27 mouse cellular contexts compared by ENCODE assay signal in genomic region chr7:19413525-19413924, GRCm38 (mm10). TPM values are rescaled to one million over a fixed set of nuclear protein-coding genes. Genes with fewer than 3 reads are reported as not detected.
DNase-seq lines count a peak whose midpoint lies in the region; ATAC-seq and TF ChIP-seq lines count a peak whose summit lies in the region.
"Had no signal": no experiment of that assay in that cellular context is flagged by ENCODE, and none has a peak within 500 bp of the region (broad histone marks: within the 10 kb centered on the region; RNA-seq: fewer than 3 reads in every experiment).

No protein-coding gene starts in this region.

- WGBS in heart, postnatal 0 days: 41% methylated on average over 3 of the region's 3 CpGs
- 79% methylated on average over 3 of the region's 3 CpGs for WGBS in heart, embryonic 10.5 days

- no peaks in the 10 kb centered on the region for H3K9me3 ChIP-seq in heart, postnatal 0 days (replicated peaks; ENCODE audit: control insufficient read depth, low read length)
- no peaks in the 10 kb centered on the region; the same call in 1 of the 2 replicates for H3K9me3 ChIP-seq in heart, embryonic 10.5 days
- H3K9me3 ChIP-seq: forebrain, embryonic 15.5 days; heart, embryonic 12.5 days; hindbrain, embryonic 12.5 days; hindbrain, embryonic 15.5 days had no signal

- H3K27me3 ChIP-seq in heart, postnatal 0 days (ENCODE audit: control insufficient read depth, insufficient read depth, low read length): no peaks in the 10 kb centered on the region
- peaks cover 36% of the 10 kb centered on the region for H3K27me3 ChIP-seq in heart, embryonic 10.5 days (ENCODE audit: insufficient read depth, poor library complexity, severe bottlenecking)

- H3K4me3 ChIP-seq in heart, postnatal 0 days (ENCODE audit: low read depth, low read length): no peak overlapping the region
- no peak overlapping the region for H3K4me3 ChIP-seq in heart, embryonic 10.5 days
- H3K4me3 ChIP-seq: embryonic facial prominence, embryonic 10.5 days; embryonic facial prominence, embryonic 13.5 days; erythroblast, embryonic 14.5 days; forebrain, embryonic 12.5 days; forebrain, embryonic 15.5 days; heart, embryonic 12.5 days; hindbrain, embryonic 12.5 days; hindbrain, embryonic 15.5 days had no signal

- peak; percentile 20 to 37 for DNase-seq in heart, adult 18-20 months
- no peak for DNase-seq in heart, adult 11 months
- no peak for DNase-seq in heart, postnatal 0 days (ENCODE audit: low spot score)
- DNase-seq in heart, embryonic 10.5 days (ENCODE audit: low spot score): no peak
- DNase-seq in ZHBTc4 (ENCODE audit: low read depth, low spot score) (peak; percentile 41), adipocyte (ENCODE audit: low spot score) (no peak)
- DNase-seq: adrenal gland, adult 2 months; adrenal gland, postnatal 14 days; cerebellum, adult 11 months; cerebellum, adult 8-10 months; cerebellum, postnatal 10 days; cerebellum, postnatal 36 days; embryo, embryonic 11 days; gastrocnemius, postnatal 25 days; kidney, adult 2 months had no signal

- peak overlapping the region; percentile 10; the same call in 1 of the 2 replicates for H3K4me2 ChIP-seq in heart, postnatal 0 days (ENCODE audit: low read depth, low read length)
- H3K4me2 ChIP-seq: embryonic facial prominence, embryonic 13.5 days; forebrain, embryonic 12.5 days; forebrain, embryonic 15.5 days; heart, embryonic 12.5 days; hindbrain, embryonic 12.5 days; hindbrain, embryonic 15.5 days had no signal

- no peak for ATAC-seq in heart, postnatal 0 days (ENCODE audit: insufficient read depth, low read depth)
- ATAC-seq: CD4-positive, CD25-positive, alpha-beta regulatory T cell, adult 4 months; forebrain, embryonic 15.5 days; intestine, postnatal 0 days had no signal

- no peak for TF ChIP-seq EP300 in heart, postnatal 0 days (IDR thresholded peaks at IDR 0.05; ENCODE audit: low read depth)

- no peak for TF ChIP-seq CTCF in heart, postnatal 0 days (IDR thresholded peaks at IDR 0.05; ENCODE audit: low read depth)

- H3K9ac ChIP-seq in heart, postnatal 0 days (replicated peaks; ENCODE audit: low read depth, low read length): no peak overlapping the region
- H3K9ac ChIP-seq: embryonic facial prominence, embryonic 13.5 days; forebrain, embryonic 12.5 days; forebrain, embryonic 15.5 days; heart, embryonic 12.5 days; hindbrain, embryonic 12.5 days; hindbrain, embryonic 15.5 days had no signal

- H3K27ac ChIP-seq in heart, postnatal 0 days (ENCODE audit: low read depth): peak overlapping the region; percentile 52
- H3K27ac ChIP-seq in heart, embryonic 10.5 days: no peak overlapping the region
- H3K27ac ChIP-seq: embryonic facial prominence, embryonic 10.5 days; embryonic facial prominence, embryonic 13.5 days; forebrain, embryonic 12.5 days; forebrain, embryonic 15.5 days; hindbrain, embryonic 12.5 days; hindbrain, embryonic 15.5 days had no signal

- H3K36me3 ChIP-seq in heart, postnatal 0 days (replicated peaks; ENCODE audit: control insufficient read depth, insufficient read depth, low read length): peaks cover 14% of the 10 kb centered on the region
- no peaks in the 10 kb centered on the region for H3K36me3 ChIP-seq in heart, embryonic 10.5 days
- H3K36me3 ChIP-seq: embryonic facial prominence, embryonic 10.5 days; embryonic facial prominence, embryonic 13.5 days; forebrain, embryonic 12.5 days; forebrain, embryonic 15.5 days; heart, embryonic 12.5 days; hindbrain, embryonic 12.5 days; hindbrain, embryonic 15.5 days had no signal

- peaks cover 19% of the 10 kb centered on the region for H3K4me1 ChIP-seq in heart, postnatal 0 days (ENCODE audit: control insufficient read depth, insufficient read depth)
- H3K4me1 ChIP-seq in heart, embryonic 10.5 days: peaks cover 42% of the 10 kb centered on the region
- H3K4me1 ChIP-seq: embryonic facial prominence, embryonic 13.5 days; forebrain, embryonic 12.5 days; forebrain, embryonic 15.5 days; hindbrain, embryonic 12.5 days; hindbrain, embryonic 15.5 days had no signal

RNA-seq across cellular contexts. Expression of gene Ckm, which starts 8.9 kb away (rescaled TPM):
- 1,000 to 10,000 TPM; 3,672 to 3,752 TPM for total RNA-seq in heart, adult 18-20 months (2021)
- total RNA-seq in heart, postnatal 0 days (2014; rRNA removed; ENCODE audit: low replicate concordance): 4,715 and 5,632 TPM in 2 replicates
- 4,516 and 4,665 TPM in 2 replicates for polyA plus RNA-seq in heart, postnatal 0 days (2015; fragmentation: Nextera tagmentation; extraction: Ambion mirVana)
- 3.6 and 9.8 TPM in 2 replicates for polyA plus RNA-seq in heart, embryonic 10.5 days (2016; fragmentation: Nextera tagmentation; extraction: Ambion mirVana)
- total RNA-seq: adrenal gland, adult 2 months had no signal
- polyA plus RNA-seq: CD4-positive, CD25-positive, alpha-beta regulatory T cell, adult 4 months; cortical plate, adult 2 months; embryonic facial prominence, embryonic 10.5 days; embryonic facial prominence, embryonic 13.5 days; erythroblast, embryonic 14.5 days; forebrain, embryonic 12.5 days had no signal

RNA-seq across cellular contexts. Expression of gene Klc3, which starts 9.6 kb away (rescaled TPM):
- total RNA-seq in heart, adult 18-20 months (2021): under 1 TPM; 0.32 to 0.46 TPM
- total RNA-seq in heart, postnatal 0 days (2014; rRNA removed; ENCODE audit: low replicate concordance): 0.31 TPM in 1 of 2 replicates, not detected in the other
- polyA plus RNA-seq in heart, postnatal 0 days (2015; fragmentation: Nextera tagmentation; extraction: Ambion mirVana): 0.72 and 0.99 TPM in 2 replicates
- polyA plus RNA-seq in heart, embryonic 10.5 days (2016; fragmentation: Nextera tagmentation; extraction: Ambion mirVana): 4.4 and 5.8 TPM in 2 replicates
- total RNA-seq: granulocyte monocyte progenitor cell, adult 5-6 weeks had no signal
- polyA plus RNA-seq: erythroblast, embryonic 14.5 days had no signal

RNA-seq across cellular contexts. Expression of gene Ercc2, which starts 31.7 kb away (rescaled TPM):
- total RNA-seq in heart, adult 18-20 months (2021): 10 to 100 TPM in 1 of 2 experiments, 1 to 10 TPM in 1; 7.6 to 10.4 TPM
- total RNA-seq in heart, postnatal 0 days (2014; rRNA removed; ENCODE audit: low replicate concordance): 20.4 and 30.8 TPM in 2 replicates
- polyA plus RNA-seq in heart, postnatal 0 days (2015; fragmentation: Nextera tagmentation; extraction: Ambion mirVana): 4.9 and 6.0 TPM in 2 replicates
- 19.2 and 19.3 TPM in 2 replicates for polyA plus RNA-seq in heart, embryonic 10.5 days (2016; fragmentation: Nextera tagmentation; extraction: Ambion mirVana)

RNA-seq across cellular contexts. Expression of gene Mark4, which starts 45.1 kb away (rescaled TPM):
- total RNA-seq in heart, adult 18-20 months (2021): 10 to 100 TPM; 21.3 to 22.1 TPM
- total RNA-seq in heart, postnatal 0 days (2014; rRNA removed; ENCODE audit: low replicate concordance): 16.0 and 26.4 TPM in 2 replicates
- polyA plus RNA-seq in heart, postnatal 0 days (2015; fragmentation: Nextera tagmentation; extraction: Ambion mirVana): 5.5 and 5.6 TPM in 2 replicates
- polyA plus RNA-seq in heart, embryonic 10.5 days (2016; fragmentation: Nextera tagmentation; extraction: Ambion mirVana): 7.0 and 8.9 TPM in 2 replicates

RNA-seq across cellular contexts. Expression of gene Exoc3l2, which starts 49.6 kb away (rescaled TPM):
- total RNA-seq in heart, adult 18-20 months (2021): 1 to 10 TPM in 1 of 2 experiments, under 1 TPM in 1; 0.77 to 1.1 TPM
- 1.9 and 3.5 TPM in 2 replicates for total RNA-seq in heart, postnatal 0 days (2014; rRNA removed; ENCODE audit: low replicate concordance)
- polyA plus RNA-seq in heart, postnatal 0 days (2015; fragmentation: Nextera tagmentation; extraction: Ambion mirVana): 0.49 and 0.62 TPM in 2 replicates
- polyA plus RNA-seq in heart, embryonic 10.5 days (2016; fragmentation: Nextera tagmentation; extraction: Ambion mirVana): 1.8 and 2.5 TPM in 2 replicates
- polyA plus RNA-seq: CD4-positive, CD25-positive, alpha-beta regulatory T cell, adult 4 months had no signal

Comparison
In these comparisons a context has a peak if more than half of its experiments do, and no peak if none do; other contexts are left out.
1. DNase-seq: peak in heart, adult 18-20 months (2 of 2) and ZHBTc4 (single experiment); none in heart, adult 11 months (single experiment), heart, postnatal 0 days (single experiment), heart, embryonic 10.5 days (single experiment) and adipocyte (single experiment).